Mouse (Mus musculus): ENCODE measurements around the gene Fam104a.

Fam104a gene

DNA sequence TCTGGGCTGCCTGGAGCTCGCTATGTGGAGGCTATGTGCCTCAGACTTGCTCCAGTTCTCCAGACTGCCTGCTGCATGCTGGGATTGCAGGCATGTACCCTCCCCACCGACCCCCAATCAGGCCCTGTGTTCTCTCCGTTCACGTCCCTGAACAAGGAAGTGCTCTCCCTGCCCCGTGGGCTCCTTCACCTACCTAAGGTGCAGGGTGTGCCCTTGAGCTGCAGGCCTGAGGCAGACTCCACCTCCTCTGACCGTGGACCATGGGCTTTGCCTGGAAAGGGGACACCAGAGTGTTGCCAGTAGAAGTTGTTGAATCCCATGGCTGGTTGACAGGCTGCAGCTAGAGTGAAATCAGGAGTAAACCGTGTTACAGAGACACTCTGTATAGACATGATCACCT lies 15.7 kb upstream of the Fam104a start:
- no peak for DNase-seq

DNA sequence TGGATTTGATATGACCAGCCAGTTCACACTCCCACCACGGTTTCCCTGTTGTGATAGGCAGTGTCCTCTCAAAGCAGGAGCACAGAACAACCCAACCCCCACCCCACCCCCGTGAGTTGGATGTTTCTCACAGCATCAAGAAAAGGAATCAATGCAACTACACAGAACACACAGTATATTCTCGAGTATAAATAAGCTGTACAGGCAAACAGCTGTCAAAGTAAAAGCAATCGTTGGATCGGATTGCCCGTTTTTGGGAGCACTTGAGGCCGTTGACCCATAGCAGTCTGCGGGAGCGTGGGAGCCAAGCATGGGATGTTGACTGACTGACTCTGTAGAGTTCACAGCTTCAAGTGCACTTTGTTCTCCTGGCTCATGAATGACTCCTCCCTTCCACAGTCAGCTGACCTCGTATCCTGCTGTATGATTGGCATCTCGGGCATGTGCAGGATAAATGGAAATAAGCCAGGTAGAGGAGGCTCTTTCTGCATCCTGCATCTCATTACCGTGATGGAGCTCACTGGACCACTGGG lies 14.1 kb upstream of the Fam104a start:
- DNase-seq, result no peak

- no peak for DNase-seq
These were observed 13.6 kb upstream of the Fam104a start for GRCm38 (mm10) chr11:113697571-113697970.

DNA sequence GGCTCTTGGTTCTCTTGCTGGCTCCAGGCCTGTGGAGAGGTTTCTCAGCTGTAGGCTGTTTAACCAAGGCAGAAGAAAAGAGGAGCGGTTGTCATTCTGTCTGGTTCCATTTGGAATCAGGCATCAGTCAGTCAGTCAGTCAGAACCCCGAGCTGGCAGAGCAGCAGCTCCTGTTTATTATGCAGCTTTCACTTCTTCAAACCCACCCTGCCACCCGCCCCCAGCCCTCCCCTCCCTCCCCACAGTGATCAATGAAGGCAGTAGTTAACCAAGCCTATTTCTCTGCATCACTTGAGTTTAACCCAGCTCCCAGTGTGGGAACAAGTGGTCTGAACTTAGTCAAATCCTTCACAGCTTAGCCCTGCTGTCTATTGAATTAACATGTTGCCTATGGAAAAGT lies 7.9 kb upstream of the Fam104a start:
- DNase-seq, result no peak

- DNase-seq, result no peak
These were observed 7.4 kb upstream of the Fam104a start for GRCm38 (mm10) chr11:113691318-113691717.

DNA sequence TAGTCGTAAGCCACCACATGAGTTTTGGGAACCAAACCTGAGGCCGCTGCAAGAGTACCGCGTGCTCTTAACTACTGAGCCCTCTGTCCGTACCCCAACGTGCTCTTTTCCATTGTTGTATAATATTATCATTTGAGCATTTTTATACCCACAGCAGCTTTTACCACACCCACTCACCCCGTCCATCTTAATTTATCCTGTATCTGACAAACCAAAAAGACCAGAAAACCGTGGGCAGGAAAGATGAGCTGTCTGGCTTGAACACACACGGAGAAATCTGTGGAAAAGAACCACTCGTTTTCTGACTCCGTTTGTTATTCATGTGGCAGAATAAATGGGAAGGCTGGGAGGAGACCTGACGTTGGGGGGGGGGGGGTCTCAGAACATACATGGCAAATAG lies 6.6 kb upstream of the Fam104a start:
- DNase-seq, result no peak

GRCm38 (mm10) chr11:113687031-113687430 lies 3.1 kb upstream of the Fam104a start:
- no peak for DNase-seq

GRCm38 (mm10) chr11:113684707-113685426 lies 912 bp upstream of the Fam104a start:
- DNase-seq, result peak; percentile 47

- DNase-seq, result no peak
These were observed 363 bp downstream of the Fam104a start for GRCm38 (mm10) chr11:113683627-113683956.

DNA sequence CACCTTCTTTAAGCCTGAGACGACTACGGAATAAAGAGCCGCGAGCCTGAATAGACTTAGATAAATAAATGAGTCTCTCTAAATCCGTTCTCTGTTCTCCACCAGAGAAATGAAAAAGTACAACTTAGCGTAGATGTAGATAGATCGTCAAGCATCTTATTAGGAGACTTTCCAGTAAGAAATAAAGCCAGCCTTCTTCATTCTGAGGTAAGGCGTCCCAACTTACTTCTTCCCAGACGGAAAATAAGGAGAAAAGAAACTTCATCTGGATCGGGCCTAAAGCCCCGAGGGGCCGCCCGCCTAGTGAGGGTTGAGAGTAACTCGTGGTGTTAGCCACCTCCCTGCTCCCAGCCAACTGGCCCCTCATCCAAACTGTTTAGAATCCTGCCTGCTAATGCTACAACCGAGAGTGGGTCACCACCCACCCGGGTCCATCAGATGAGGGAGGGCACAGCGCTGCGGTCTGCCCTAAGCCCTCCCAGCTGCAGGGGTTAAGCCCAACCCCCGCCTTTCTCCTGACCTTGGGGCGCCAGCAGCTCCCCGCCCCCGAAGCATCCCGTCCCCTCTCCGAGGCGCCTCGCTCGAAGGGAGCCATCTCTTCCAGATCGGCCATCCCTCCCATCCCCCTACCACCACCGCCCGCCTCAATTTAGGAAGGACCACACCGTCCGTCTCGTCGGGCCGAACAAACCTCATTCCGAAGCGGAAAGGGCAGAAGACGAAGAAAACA lies 893 bp downstream of the Fam104a start:
- peak; percentile 66 for DNase-seq

GRCm38 (mm10) chr11:113681979-113682378 lies 2.0 kb downstream of the Fam104a start:
- DNase-seq, result no peak

DNA sequence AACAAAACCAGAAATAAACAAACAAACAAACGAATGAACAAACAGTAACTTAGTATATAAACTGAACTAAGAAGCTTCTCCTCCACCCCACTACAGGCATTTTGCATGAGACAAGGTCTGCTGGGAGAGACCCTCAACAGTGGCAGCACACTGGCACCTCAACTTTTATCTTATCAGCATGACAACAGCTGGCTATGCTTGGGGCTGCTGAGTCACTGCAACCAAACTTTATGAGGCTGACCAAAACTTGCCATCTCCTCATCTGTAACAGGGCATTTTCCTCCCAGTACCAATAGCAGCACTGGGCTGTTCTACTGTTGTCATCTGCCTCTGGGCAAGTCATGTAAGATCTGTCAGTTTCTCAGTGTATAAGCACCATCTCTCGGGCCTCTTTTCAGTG lies 3.0 kb downstream of the Fam104a start:
- DNase-seq, result no peak

GRCm38 (mm10) chr11:113678373-113678772 lies 5.6 kb downstream of the Fam104a start:
- peak; percentile 44 for DNase-seq

DNA sequence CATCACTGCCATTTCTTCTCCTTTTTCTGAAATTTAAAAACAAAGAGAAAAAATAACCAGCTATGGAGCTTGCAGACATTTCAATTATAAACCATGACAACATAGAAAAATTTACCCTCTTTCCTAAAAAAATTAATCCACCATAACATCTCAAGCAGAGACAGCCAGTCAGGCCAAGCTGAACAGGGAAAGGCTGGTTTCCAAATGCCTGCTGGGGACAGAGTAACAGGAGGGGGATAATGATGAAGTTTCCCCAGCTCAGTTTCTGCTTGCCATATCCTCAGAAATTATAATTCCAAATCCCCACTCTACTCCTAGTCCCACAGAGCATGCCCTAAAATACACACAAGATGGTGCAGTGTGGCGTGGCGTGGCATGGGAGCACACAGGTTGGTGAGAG lies 6.6 kb downstream of the Fam104a start:
- no peak for DNase-seq

DNA sequence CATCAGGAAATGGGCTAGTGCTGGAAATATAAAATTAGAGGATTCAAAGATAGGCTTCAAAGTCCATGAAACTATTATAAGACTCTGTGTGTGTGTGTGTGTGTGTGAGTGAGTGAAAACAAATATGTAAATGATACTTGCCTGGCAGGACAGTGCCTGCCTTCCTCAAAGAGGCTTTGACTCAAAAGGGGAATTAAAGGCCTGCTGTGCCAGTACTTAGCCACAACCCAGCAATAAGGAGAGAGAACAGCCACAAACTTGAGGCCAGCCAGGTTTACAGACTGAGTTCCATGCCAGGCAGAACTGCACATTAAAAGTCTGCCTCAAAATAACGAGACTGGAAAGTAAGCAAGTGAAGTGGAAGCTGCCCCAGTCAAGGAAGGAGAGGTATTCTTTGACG lies 7.1 kb downstream of the Fam104a start:
- DNase-seq, result no peak

DNA sequence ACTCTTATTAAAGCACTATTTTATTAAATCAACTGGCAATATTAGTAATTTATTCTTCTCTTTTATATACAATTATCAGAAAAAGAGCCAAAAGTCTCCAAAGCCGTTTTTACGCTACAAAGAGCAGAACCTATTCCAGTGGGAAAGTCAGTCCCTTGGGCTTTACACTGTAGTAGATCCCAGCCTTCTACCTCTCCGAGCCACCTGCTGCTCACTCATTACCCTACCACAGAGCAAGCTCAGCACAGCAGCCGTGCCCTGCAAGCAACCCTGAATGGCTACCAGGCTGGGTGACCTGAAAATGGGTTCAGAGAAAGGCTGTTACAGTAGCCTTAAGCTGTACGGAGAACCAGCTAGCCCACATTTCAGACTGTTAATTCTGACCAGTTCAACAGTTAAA lies 9.4 kb downstream of the Fam104a start:
- DNase-seq, result no peak

DNA sequence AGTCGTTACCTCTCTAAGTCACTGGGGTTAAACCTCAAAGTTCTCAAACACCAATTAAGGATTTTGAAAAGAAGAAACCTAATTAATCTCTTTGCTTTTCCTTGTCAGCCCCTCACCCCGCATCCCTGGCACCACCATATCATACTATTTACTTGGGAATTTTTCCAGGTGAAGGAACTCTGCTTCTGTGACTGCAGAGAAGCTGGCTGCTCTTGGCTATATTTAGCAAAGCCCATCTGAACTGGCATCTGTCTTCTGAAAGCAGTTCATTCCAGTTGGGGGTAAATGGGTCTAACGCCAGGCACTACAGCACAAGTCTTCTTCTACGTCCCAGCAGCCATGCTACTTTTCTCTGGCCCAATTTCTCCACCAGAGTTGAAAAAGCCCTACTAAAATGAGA lies 10.3 kb downstream of the Fam104a start:
- DNase-seq, result no peak

DNA sequence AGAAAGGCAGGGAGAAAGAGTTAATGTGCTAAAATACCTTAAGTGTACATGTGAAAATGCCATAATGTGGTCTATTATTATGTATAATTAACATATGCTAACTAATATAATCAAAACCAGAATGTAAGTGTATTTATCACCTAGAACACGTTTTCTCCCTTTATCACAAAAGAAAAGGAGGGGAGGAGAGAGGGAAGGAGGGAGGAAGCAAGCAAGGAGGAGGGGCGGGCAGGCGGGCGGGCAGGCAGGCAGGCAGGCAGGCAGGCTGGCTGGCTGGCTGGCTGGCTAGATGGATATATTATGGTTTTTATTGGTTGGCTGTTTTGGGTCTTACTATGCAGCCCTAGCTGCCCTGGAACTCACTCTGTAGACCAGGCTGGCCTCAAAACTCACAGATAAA lies 14.2 kb downstream of the Fam104a start:
- no peak for DNase-seq

GRCm38 (mm10) chr11:113668857-113669256 lies 15.1 kb downstream of the Fam104a start:
- no peak for DNase-seq

DNA sequence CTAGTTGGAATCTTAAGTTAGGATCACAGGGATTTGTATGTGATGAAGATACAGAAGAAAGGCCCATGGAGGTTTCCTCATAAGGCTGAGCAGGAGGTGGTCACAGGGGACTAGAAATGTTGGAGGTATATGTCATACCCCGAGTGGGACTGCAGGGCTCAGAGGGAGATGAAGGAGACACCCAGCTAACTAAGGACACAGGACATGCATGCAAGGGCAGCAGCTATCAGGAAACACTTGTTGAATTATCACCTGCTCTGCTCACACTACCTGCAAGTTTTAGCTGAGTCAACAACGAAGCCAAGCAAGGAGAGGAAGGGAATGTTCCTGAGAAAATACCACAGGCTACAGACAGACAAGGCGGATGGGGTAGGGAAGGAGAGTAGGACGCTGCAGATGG lies 16.3 kb downstream of the Fam104a start:
- DNase-seq, result no peak

- DNase-seq, result no peak
These were observed 16.8 kb downstream of the Fam104a start for GRCm38 (mm10) chr11:113667122-113667521.

- DNase-seq, result no peak
These were observed 17.3 kb downstream of the Fam104a start for GRCm38 (mm10) chr11:113666648-113667047.

- DNase-seq, result no peak
These were observed 17.8 kb downstream of the Fam104a start for GRCm38 (mm10) chr11:113666205-113666604.

- no peak for DNase-seq
These were observed 19.7 kb downstream of the Fam104a start for GRCm38 (mm10) chr11:113664279-113664678.

Measured in cerebellum, adult 11-12 months (tissue).